In the genomic region with DNA sequence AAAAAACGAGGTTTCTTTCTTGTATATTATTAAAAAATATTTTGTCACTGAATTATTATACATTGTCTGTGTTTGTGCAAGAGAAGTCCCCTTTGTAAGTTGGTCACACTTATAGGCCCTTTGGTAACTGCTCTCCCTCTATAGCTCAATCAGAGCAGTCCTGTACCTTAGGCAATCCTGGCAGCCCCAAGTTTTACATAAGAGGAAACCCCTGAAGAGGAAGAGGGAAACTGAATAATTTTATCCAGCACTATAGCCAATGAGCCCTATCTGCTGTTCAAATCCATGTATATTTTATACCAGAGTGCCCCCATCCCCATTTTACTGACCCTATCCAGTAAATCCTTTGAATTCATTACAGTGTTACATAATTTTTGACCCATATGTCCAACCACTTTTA, we compare ENCODE assay signal across 7 mouse cellular contexts. TPM values are rescaled to one million over a fixed set of nuclear protein-coding genes. Genes with fewer than 3 reads are reported as not detected.
DNase-seq lines count a peak whose midpoint lies in the region; ATAC-seq and TF ChIP-seq lines count a peak whose summit lies in the region.

No protein-coding gene starts in this region.

- H3K4me1 ChIP-seq in embryonic facial prominence, embryonic 14.5 days (ENCODE audit: control insufficient read depth, insufficient read depth, low read length): peaks cover 5% of the 10 kb centered on the region; the same call in 1 of the 2 replicates
- H3K4me1 ChIP-seq in hindbrain, embryonic 11.5 days (replicated peaks; ENCODE audit: control insufficient read depth, insufficient read depth, low read length): 0 out of 2 replicates have a peak, but pooled peaks cover 4% of the 10 kb centered on the region
- peaks cover 19% of the 10 kb centered on the region for H3K4me1 ChIP-seq in midbrain, embryonic 14.5 days (ENCODE audit: control insufficient read depth, insufficient read depth, low read length)

- 26% methylated on average over 1 of the region's 1 CpGs for WGBS in embryonic facial prominence, embryonic 14.5 days
- WGBS in hindbrain, embryonic 11.5 days: 4% methylated on average over 1 of the region's 1 CpGs
- WGBS in midbrain, embryonic 14.5 days: 6% methylated on average over 1 of the region's 1 CpGs

- H3K36me3 ChIP-seq in embryonic facial prominence, embryonic 14.5 days (ENCODE audit: control insufficient read depth, insufficient read depth, low read length): no peaks in the 10 kb centered on the region
- no peaks in the 10 kb centered on the region for H3K36me3 ChIP-seq in hindbrain, embryonic 11.5 days (ENCODE audit: control insufficient read depth, insufficient read depth, low read length)
- no peaks in the 10 kb centered on the region for H3K36me3 ChIP-seq in midbrain, embryonic 14.5 days (ENCODE audit: control insufficient read depth, insufficient read depth, low read length)

- peak overlapping the region; percentile 40 for H3K4me2 ChIP-seq in embryonic facial prominence, embryonic 14.5 days (ENCODE audit: low read depth, low read length)
- peak overlapping the region; percentile 47 for H3K4me2 ChIP-seq in hindbrain, embryonic 11.5 days (replicated peaks; ENCODE audit: low read depth, low read length)
- peak overlapping the region; percentile 77 for H3K4me2 ChIP-seq in midbrain, embryonic 14.5 days (ENCODE audit: low read length)

- no peak for DNase-seq in layer of hippocampus, adult 2 months (ENCODE audit: low spot score in 2 of 2)
- DNase-seq in layer of hippocampus, adult 9-10 months (ENCODE audit: low spot score): no peak
- no peak for DNase-seq in embryonic facial prominence, embryonic 14.5 days (ENCODE audit: low spot score)
- no peak for DNase-seq in hindbrain, embryonic 11.5 days (ENCODE audit: low spot score)
- DNase-seq in midbrain, embryonic 14.5 days: peak; percentile 46
- DNase-seq in MN1 (ENCODE audit: low spot score): no peak
- no peak for DNase-seq in right cerebral cortex, postnatal 10 days (ENCODE audit: low spot score in 2 of 2)

- H3K9me3 ChIP-seq in embryonic facial prominence, embryonic 14.5 days (ENCODE audit: control insufficient read depth, low read length): no peaks in the 10 kb centered on the region
- H3K9me3 ChIP-seq in hindbrain, embryonic 11.5 days (ENCODE audit: control insufficient read depth, low read length): no peaks in the 10 kb centered on the region
- no peaks in the 10 kb centered on the region for H3K9me3 ChIP-seq in midbrain, embryonic 14.5 days (ENCODE audit: control insufficient read depth, low read length)

- ATAC-seq in embryonic facial prominence, embryonic 14.5 days (ENCODE audit: low read depth): no peak
- no peak for ATAC-seq in hindbrain, embryonic 11.5 days (ENCODE audit: low FRiP score)
- ATAC-seq in midbrain, embryonic 14.5 days (ENCODE audit: low FRiP score, low TSS enrichment): no peak

- H3K27ac ChIP-seq in layer of hippocampus, adult 2 months: peak overlapping the region; percentile 100
- no peak overlapping the region for H3K27ac ChIP-seq in embryonic facial prominence, embryonic 14.5 days (replicated peaks; ENCODE audit: low read depth, low read length)
- no peak overlapping the region for H3K27ac ChIP-seq in hindbrain, embryonic 11.5 days (ENCODE audit: low read depth, low read length)
- no peak overlapping the region for H3K27ac ChIP-seq in midbrain, embryonic 14.5 days (replicated peaks; ENCODE audit: low read depth, low read length)

- H3K27me3 ChIP-seq in embryonic facial prominence, embryonic 14.5 days (replicated peaks; ENCODE audit: control insufficient read depth, insufficient read depth, low read length): no peaks in the 10 kb centered on the region
- H3K27me3 ChIP-seq in hindbrain, embryonic 11.5 days (ENCODE audit: control insufficient read depth, insufficient read depth, low read length): no peaks in the 10 kb centered on the region
- H3K27me3 ChIP-seq in midbrain, embryonic 14.5 days (ENCODE audit: control insufficient read depth, insufficient read depth, low read length): no peaks in the 10 kb centered on the region

- no peak overlapping the region for H3K9ac ChIP-seq in embryonic facial prominence, embryonic 14.5 days (ENCODE audit: low read depth, low read length)
- H3K9ac ChIP-seq in hindbrain, embryonic 11.5 days (ENCODE audit: low read depth, low read length): no peak overlapping the region
- peak overlapping the region; percentile 7; the same call in 1 of the 2 replicates for H3K9ac ChIP-seq in midbrain, embryonic 14.5 days (replicated peaks; ENCODE audit: low read length)

- TF ChIP-seq CTCF in layer of hippocampus, adult 2 months (conservative IDR thresholded peaks at IDR 0.05): no peak

- H3K4me3 ChIP-seq in layer of hippocampus, adult 2 months: peak overlapping the region; percentile 73
- no peak overlapping the region for H3K4me3 ChIP-seq in embryonic facial prominence, embryonic 14.5 days (ENCODE audit: low read depth, low read length)
- peak overlapping the region; percentile 21 for H3K4me3 ChIP-seq in hindbrain, embryonic 11.5 days (ENCODE audit: low read depth, low read length)
- H3K4me3 ChIP-seq in midbrain, embryonic 14.5 days (replicated peaks; ENCODE audit: low read depth, low read length): peak overlapping the region; percentile 27; the same call in 1 of the 2 replicates

RNA-seq across cellular contexts. Expression of a gene that starts 1.4 kb away (rescaled TPM):
- total RNA-seq in layer of hippocampus, adult 2 months (2021): 100 to 1,000 TPM; 364 to 385 TPM
- 42.8 and 46.5 TPM in 2 replicates for polyA plus RNA-seq in embryonic facial prominence, embryonic 14.5 days (2014; fragmentation: Nextera tagmentation; extraction: Ambion mirVana)
- 64.2 and 76.5 TPM in 2 replicates for polyA plus RNA-seq in hindbrain, embryonic 11.5 days (2014; fragmentation: Nextera tagmentation; extraction: Ambion mirVana)
- 52.9 and 62.8 TPM in 2 replicates for polyA plus RNA-seq in midbrain, embryonic 14.5 days (2014; fragmentation: Nextera tagmentation; extraction: Ambion mirVana)
